Mouse (Mus musculus) cerebellum, adult 11 months (tissue): ENCODE results near the gene Rubcnl.

Experiments used
- DNase-seq: peaks from one replicate; pipeline ENCODE4 v3.0.0; 2022

Rubcnl gene

GRCm38 (mm10) chr14:75017877-75018825 is 2.3 kb downstream of the Rubcnl start:
- no peak for DNase-seq

- DNase-seq, result no peak
These were observed 3.0 kb downstream of the Rubcnl start for GRCm38 (mm10) chr14:75018829-75019228.

- DNase-seq, result no peak
These were observed 4.9 kb downstream of the Rubcnl start for GRCm38 (mm10) chr14:75020581-75021253.

GRCm38 (mm10) chr14:75022522-75022921 is 6.7 kb downstream of the Rubcnl start:
- no peak for DNase-seq

- no peak for DNase-seq
These were observed 9.2 kb downstream of the Rubcnl start for GRCm38 (mm10) chr14:75024793-75025710.

- no peak for DNase-seq
These were observed 14.9 kb downstream of the Rubcnl start for GRCm38 (mm10) chr14:75030764-75031163.

- no peak for DNase-seq
These were observed 16.3 kb downstream of the Rubcnl start for GRCm38 (mm10) chr14:75031999-75032575.

- no peak for DNase-seq
These were observed 16.9 kb downstream of the Rubcnl start for GRCm38 (mm10) chr14:75032742-75033141.

- DNase-seq, result no peak
These were observed 18.4 kb downstream of the Rubcnl start for GRCm38 (mm10) chr14:75034240-75034639.

- no peak for DNase-seq
These were observed 19.6 kb downstream of the Rubcnl start for GRCm38 (mm10) chr14:75035431-75035830.

- no peak for DNase-seq
These were observed 29.4 kb downstream of the Rubcnl start for GRCm38 (mm10) chr14:75045184-75045583.

GRCm38 (mm10) chr14:75052451-75052850 is 36.6 kb downstream of the Rubcnl start:
- no peak for DNase-seq

GRCm38 (mm10) chr14:75054455-75055343 is 38.9 kb downstream of the Rubcnl start:
- no peak for DNase-seq

- no peak for DNase-seq
These were observed 41.1 kb downstream of the Rubcnl start for GRCm38 (mm10) chr14:75056861-75057431.

- no peak for DNase-seq
These were observed 44.7 kb downstream of the Rubcnl start for GRCm38 (mm10) chr14:75060562-75060961.

GRCm38 (mm10) chr14:75063936-75064335 is 48.1 kb downstream of the Rubcnl start:
- no peak for DNase-seq

GRCm38 (mm10) chr14:75064520-75064919 is 48.7 kb downstream of the Rubcnl start:
- no peak for DNase-seq

- no peak for DNase-seq
These were observed 49.4 kb downstream of the Rubcnl start for GRCm38 (mm10) chr14:75065211-75065610.

- DNase-seq, result no peak
These were observed 52.7 kb downstream of the Rubcnl start for GRCm38 (mm10) chr14:75068430-75069112.

- DNase-seq, result no peak
These were observed 53.6 kb downstream of the Rubcnl start for GRCm38 (mm10) chr14:75069356-75069979.
